Mouse (Mus musculus) urinary bladder, postnatal 36 days (tissue): ENCODE data around the gene Gli3.

Experiments used
- DNase-seq, 2 experiments: peaks; one replicate each; pipeline ENCODE4 v3.0.0; 2022; ENCODE audit warnings: low spot score in 2 of 2, mixed read lengths in 1 of 2

Gli3 gene

GRCm38 (mm10) chr13:15714726-15715437 lies 251.8 kb downstream of the Gli3 start:
- peak; percentile 17 to 30 for DNase-seq

- DNase-seq = no peak
Measured at GRCm38 (mm10) chr13:15721446-15721845, 258.4 kb downstream of the Gli3 start.

GRCm38 (mm10) chr13:15722766-15723379 lies 259.8 kb downstream of the Gli3 start:
- DNase-seq = no peak

- DNase-seq = no peak
Measured at GRCm38 (mm10) chr13:15724723-15725122, 261.7 kb downstream of the Gli3 start.

- DNase-seq = peak; percentile 69 to 88
Measured at GRCm38 (mm10) chr13:15741771-15742170, 278.7 kb downstream of the Gli3 start.

GRCm38 (mm10) chr13:15742308-15742707 lies 279.3 kb downstream of the Gli3 start:
- no peak for DNase-seq

GRCm38 (mm10) chr13:15742777-15743176 lies 279.7 kb downstream of the Gli3 start:
- DNase-seq = no peak

GRCm38 (mm10) chr13:15758835-15759632 lies 296.0 kb downstream of the Gli3 start:
- peak; percentile 69 to 80 for DNase-seq

- DNase-seq = no peak
Measured at GRCm38 (mm10) chr13:15759633-15760441, 296.8 kb downstream of the Gli3 start.

- DNase-seq = no peak
Measured at GRCm38 (mm10) chr13:15762291-15762690, 299.3 kb downstream of the Gli3 start.

- peak; percentile 9 to 13 for DNase-seq
Measured at GRCm38 (mm10) chr13:15762901-15763417, 299.9 kb downstream of the Gli3 start.

- DNase-seq = no peak
Measured at GRCm38 (mm10) chr13:15777624-15778023, 314.6 kb downstream of the Gli3 start.
